ENCODE assay signal across 10 mouse cellular contexts in the genomic region with DNA sequence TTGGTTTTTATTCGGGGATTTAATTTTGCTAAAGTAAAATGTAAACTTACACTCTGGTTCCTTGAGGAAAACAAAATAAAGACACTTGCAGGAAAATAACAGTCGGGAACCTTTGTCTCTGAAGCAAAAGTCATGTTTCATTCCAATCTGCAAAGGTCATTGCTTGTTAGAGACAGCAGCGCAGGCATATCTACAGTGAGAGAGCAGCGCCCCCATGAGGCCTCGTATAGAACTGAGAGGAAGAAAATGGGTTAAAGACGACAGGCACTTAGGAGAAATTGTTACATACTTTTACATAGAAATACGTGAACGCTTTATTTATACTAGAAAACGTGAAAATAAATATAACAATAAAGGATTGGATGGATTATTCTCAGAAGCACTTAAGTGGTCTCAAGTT.
A peak's percentile ranks its signal among the peaks of the same experiment; 100 is the strongest.
DNase-seq lines count a peak whose midpoint lies in the region; ATAC-seq lines count a peak whose summit lies in the region.
"Had no signal": no experiment of that assay in that cellular context is flagged by ENCODE, and none has a peak within 500 bp of the region (broad histone marks: within the 10 kb centered on the region; RNA-seq: fewer than 3 reads in every experiment).

No protein-coding gene starts in this region.

- no peak for ATAC-seq in cerebellum, adult (ENCODE audit: insufficient number of reproducible peaks, low FRiP score, low TSS enrichment)
- no peak; the same call in 1 of the 2 replicates for ATAC-seq in neural tube, embryonic 15.5 days (ENCODE audit: low FRiP score)
- ATAC-seq in hindbrain, embryonic 14.5 days (ENCODE audit: low FRiP score), result no peak

- H3K36me3 ChIP-seq in neural tube, embryonic 15.5 days, result no peaks in the 10 kb centered on the region
- no peaks in the 10 kb centered on the region for H3K36me3 ChIP-seq in hindbrain, embryonic 14.5 days (replicated peaks; ENCODE audit: control insufficient read depth, insufficient read depth)
- H3K36me3 ChIP-seq: heart, embryonic 15.5 days; neural tube, embryonic 13.5 days had no signal

- peak; percentile 17 for DNase-seq in cerebellum, adult 11 months
- peak; percentile 24 for DNase-seq in neural tube, embryonic 10.5 days (ENCODE audit: extremely low spot score, low spot score)
- DNase-seq in embryo, embryonic 10 days (ENCODE audit: low spot score), result peak; percentile 66
- DNase-seq in hindbrain, embryonic 14.5 days (ENCODE audit: low spot score), result peak; percentile 70
- DNase-seq in lung, postnatal 36 days, result peak; percentile 16
- no peak for DNase-seq in spleen, adult 18-20 months

- no peaks in the 10 kb centered on the region for H3K27me3 ChIP-seq in neural tube, embryonic 15.5 days (replicated peaks)
- no peaks in the 10 kb centered on the region for H3K27me3 ChIP-seq in hindbrain, embryonic 14.5 days (ENCODE audit: control insufficient read depth, insufficient read depth, low read length)
- H3K27me3 ChIP-seq: heart, embryonic 15.5 days; neural tube, embryonic 13.5 days had no signal

- no peak overlapping the region for H3K27ac ChIP-seq in neural tube, embryonic 15.5 days (replicated peaks)
- no peak overlapping the region for H3K27ac ChIP-seq in hindbrain, embryonic 14.5 days
- H3K27ac ChIP-seq: heart, embryonic 15.5 days; neural tube, embryonic 13.5 days had no signal

- 22% methylated on average over 9 of the region's 9 CpGs for WGBS in neural tube, embryonic 15.5 days
- 21% methylated on average over 9 of the region's 9 CpGs for WGBS in hindbrain, embryonic 14.5 days

- no peak overlapping the region for H3K4me3 ChIP-seq in neural tube, embryonic 15.5 days (replicated peaks)
- no peak overlapping the region for H3K4me3 ChIP-seq in hindbrain, embryonic 14.5 days (replicated peaks; ENCODE audit: low read length)
- H3K4me3 ChIP-seq: heart, embryonic 15.5 days; neural tube, embryonic 13.5 days had no signal

- H3K9ac ChIP-seq in neural tube, embryonic 15.5 days (replicated peaks), result no peak overlapping the region
- no peak overlapping the region for H3K9ac ChIP-seq in hindbrain, embryonic 14.5 days
- H3K9ac ChIP-seq: heart, embryonic 15.5 days; neural tube, embryonic 13.5 days had no signal

- no peaks in the 10 kb centered on the region for H3K9me3 ChIP-seq in neural tube, embryonic 15.5 days (replicated peaks)
- H3K9me3 ChIP-seq in hindbrain, embryonic 14.5 days (ENCODE audit: control insufficient read depth, low read length), result no peaks in the 10 kb centered on the region
- H3K9me3 ChIP-seq: heart, embryonic 15.5 days; neural tube, embryonic 13.5 days had no signal

- H3K4me2 ChIP-seq in neural tube, embryonic 15.5 days, result no peak overlapping the region
- no peak overlapping the region for H3K4me2 ChIP-seq in hindbrain, embryonic 14.5 days (replicated peaks)
- H3K4me2 ChIP-seq: heart, embryonic 15.5 days; neural tube, embryonic 13.5 days had no signal

- no peaks in the 10 kb centered on the region for H3K4me1 ChIP-seq in neural tube, embryonic 15.5 days
- no peaks in the 10 kb centered on the region for H3K4me1 ChIP-seq in hindbrain, embryonic 14.5 days (replicated peaks; ENCODE audit: control insufficient read depth, insufficient read depth, low read length)
- H3K4me1 ChIP-seq: heart, embryonic 15.5 days; neural tube, embryonic 13.5 days had no signal

Comparison
In these comparisons a context has a peak if more than half of its experiments do, and no peak if none do; other contexts are left out.
1. DNase-seq: peak in cerebellum, adult 11 months (single experiment), neural tube, embryonic 10.5 days (single experiment), embryo, embryonic 10 days (single experiment), hindbrain, embryonic 14.5 days (single experiment) and lung, postnatal 36 days (single experiment); none in spleen, adult 18-20 months (0 of 2).